Mouse (Mus musculus): ENCODE results near the gene Smco3. TPM values are rescaled to one million over a fixed set of nuclear protein-coding genes. Genes with fewer than 3 reads are reported as not detected.
A peak's percentile ranks its signal among the peaks of the same experiment; 100 is the strongest.

Gene Smco3
- polyA plus RNA-seq, 1 experiment: not detected

DNA sequence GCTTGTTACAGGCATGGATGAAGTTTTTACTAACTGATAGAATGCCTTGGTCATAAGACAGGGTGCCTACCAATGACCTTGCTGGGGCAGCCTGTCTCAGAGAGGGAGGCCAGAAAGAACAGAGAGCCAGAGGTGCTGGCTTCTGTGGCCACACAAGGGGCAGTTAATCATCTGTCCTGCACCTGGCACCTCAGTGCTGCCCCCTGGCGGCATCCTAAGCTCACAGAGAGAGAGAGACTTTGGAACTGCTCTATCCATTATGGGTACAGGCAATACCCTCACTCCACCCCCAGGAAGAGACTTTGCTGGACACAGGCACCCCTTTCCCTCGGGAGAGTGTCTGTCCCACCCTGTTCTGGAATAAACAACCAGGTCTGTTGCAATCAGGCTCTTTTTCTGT, 12.5 kb upstream of the Smco3 start:
- Histone ChIP-seq H3K4me3 (ENCODE audit: low read depth, low read length) (no peak overlapping the region), H3K27me3 (ENCODE audit: control insufficient read depth, insufficient read depth, low read length) (no peaks in the 10 kb centered on the region), H3K36me3 (ENCODE audit: control insufficient read depth, insufficient read depth, low read length) (no peaks in the 10 kb centered on the region), H3K27ac (ENCODE audit: insufficient read depth, low read depth, low read length) (no peak overlapping the region), H3K4me1 (ENCODE audit: control insufficient read depth, insufficient read depth, insufficient read length, low read length) (no peaks in the 10 kb centered on the region)
- TF ChIP-seq POLR2A (IDR thresholded peaks at IDR 0.05; ENCODE audit: low read depth, low read length) (no peak), CTCF (IDR thresholded peaks at IDR 0.05; ENCODE audit: extremely low read depth, insufficient read length, insufficient replicate concordance, low read depth, low read length) (peak; percentile 85; the same call in 1 of the 2 replicates)
- whole genome bisulfite sequencing: 0% methylated on average over 2 of the region's 2 CpGs

- 91% methylated on average over 3 of the region's 3 CpGs for WGBS
- TF ChIP-seq POLR2A (IDR thresholded peaks at IDR 0.05; ENCODE audit: low read depth, low read length) (no peak), CTCF (IDR thresholded peaks at IDR 0.05; ENCODE audit: extremely low read depth, insufficient read length, insufficient replicate concordance, low read depth, low read length) (no peak)
- H3K4me1 ChIP-seq (ENCODE audit: control insufficient read depth, insufficient read depth, insufficient read length, low read length): no peaks in the 10 kb centered on the region
- H3K4me3 ChIP-seq (ENCODE audit: low read depth, low read length): no peak overlapping the region
- no peaks in the 10 kb centered on the region for H3K36me3 ChIP-seq (ENCODE audit: control insufficient read depth, insufficient read depth, low read length)
- no peaks in the 10 kb centered on the region for H3K27me3 ChIP-seq (ENCODE audit: control insufficient read depth, insufficient read depth, low read length)
- no peak overlapping the region for H3K27ac ChIP-seq (ENCODE audit: insufficient read depth, low read depth, low read length)
These were observed 12.0 kb upstream of the Smco3 start for GRCm38 (mm10) chr6:136847267-136847666.

- 68% methylated on average over 5 of the region's 5 CpGs for WGBS
- H3K27ac ChIP-seq (ENCODE audit: insufficient read depth, low read depth, low read length): no peak overlapping the region
- H3K36me3 ChIP-seq (ENCODE audit: control insufficient read depth, insufficient read depth, low read length): no peaks in the 10 kb centered on the region
- no peak overlapping the region for H3K4me3 ChIP-seq (ENCODE audit: low read depth, low read length)
- no peaks in the 10 kb centered on the region for H3K27me3 ChIP-seq (ENCODE audit: control insufficient read depth, insufficient read depth, low read length)
- H3K4me1 ChIP-seq (ENCODE audit: control insufficient read depth, insufficient read depth, insufficient read length, low read length): no peaks in the 10 kb centered on the region
- no peak for TF ChIP-seq CTCF (IDR thresholded peaks at IDR 0.05; ENCODE audit: extremely low read depth, insufficient read length, insufficient replicate concordance, low read depth, low read length)
- no peak for TF ChIP-seq POLR2A (IDR thresholded peaks at IDR 0.05; ENCODE audit: low read depth, low read length)
These were observed 10.6 kb upstream of the Smco3 start for GRCm38 (mm10) chr6:136845706-136846480.

- Histone ChIP-seq H3K27me3 (ENCODE audit: control insufficient read depth, insufficient read depth, low read length) (no peaks in the 10 kb centered on the region), H3K27ac (ENCODE audit: insufficient read depth, low read depth, low read length) (no peak overlapping the region), H3K4me3 (ENCODE audit: low read depth, low read length) (no peak overlapping the region), H3K4me1 (ENCODE audit: control insufficient read depth, insufficient read depth, insufficient read length, low read length) (no peaks in the 10 kb centered on the region), H3K36me3 (ENCODE audit: control insufficient read depth, insufficient read depth, low read length) (no peaks in the 10 kb centered on the region)
- 68% methylated on average over 2 of the region's 2 CpGs for WGBS
- no peak for TF ChIP-seq POLR2A (IDR thresholded peaks at IDR 0.05; ENCODE audit: low read depth, low read length)
- no peak for TF ChIP-seq CTCF (IDR thresholded peaks at IDR 0.05; ENCODE audit: extremely low read depth, insufficient read length, insufficient replicate concordance, low read depth, low read length)
These were observed 9.7 kb upstream of the Smco3 start for GRCm38 (mm10) chr6:136844903-136845302.

DNA sequence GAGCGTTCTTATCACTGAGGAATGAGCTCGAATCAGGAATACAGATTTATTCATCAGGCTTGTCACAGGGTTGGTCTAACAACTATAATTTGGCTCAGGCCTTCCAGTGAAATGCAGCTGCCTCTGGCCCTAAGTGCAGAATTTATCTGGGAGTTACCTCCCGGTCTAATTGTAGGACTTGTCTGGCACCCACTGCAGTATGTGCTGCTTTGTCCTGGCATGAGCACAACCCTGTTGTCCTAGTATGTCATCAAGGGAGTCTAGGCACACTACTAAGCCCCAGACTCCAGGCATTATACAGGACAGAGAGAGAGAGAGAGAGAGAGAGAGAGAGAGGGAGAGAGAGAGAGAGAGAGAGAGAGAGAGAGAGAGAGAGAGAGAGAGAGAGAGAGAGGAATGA, 2.1 kb upstream of the Smco3 start:
- TF ChIP-seq CTCF (IDR thresholded peaks at IDR 0.05; ENCODE audit: extremely low read depth, insufficient read length, insufficient replicate concordance, low read depth, low read length): no peak
- TF ChIP-seq POLR2A (IDR thresholded peaks at IDR 0.05; ENCODE audit: low read depth, low read length): no peak
- no peaks in the 10 kb centered on the region for H3K36me3 ChIP-seq (ENCODE audit: control insufficient read depth, insufficient read depth, low read length)
- WGBS: 59% methylated on average over 3 of the region's 3 CpGs

GRCm38 (mm10) chr6:136831712-136832111, 3.5 kb downstream of the Smco3 start:
- Histone ChIP-seq H3K27ac (ENCODE audit: insufficient read depth, low read depth, low read length) (no peak overlapping the region), H3K36me3 (ENCODE audit: control insufficient read depth, insufficient read depth, low read length) (no peaks in the 10 kb centered on the region), H3K27me3 (ENCODE audit: control insufficient read depth, insufficient read depth, low read length) (no peaks in the 10 kb centered on the region), H3K4me1 (ENCODE audit: control insufficient read depth, insufficient read depth, insufficient read length, low read length) (peaks cover 3% of the 10 kb centered on the region), H3K4me3 (ENCODE audit: low read depth, low read length) (no peak overlapping the region)
- no peak for TF ChIP-seq CTCF (IDR thresholded peaks at IDR 0.05; ENCODE audit: extremely low read depth, insufficient read length, insufficient replicate concordance, low read depth, low read length)
- no peak for TF ChIP-seq POLR2A (IDR thresholded peaks at IDR 0.05; ENCODE audit: low read depth, low read length)
- WGBS: 79% methylated on average over 5 of the region's 5 CpGs

More for the DNA sequence above, 2.1 kb upstream of the Smco3 start:
- H3K4me3 ChIP-seq (ENCODE audit: low read depth, low read length): no peak overlapping the region
- H3K27me3 ChIP-seq (ENCODE audit: control insufficient read depth, insufficient read depth, low read length): no peaks in the 10 kb centered on the region
- no peak overlapping the region for H3K27ac ChIP-seq (ENCODE audit: insufficient read depth, low read depth, low read length)
- no peaks in the 10 kb centered on the region for H3K4me1 ChIP-seq (ENCODE audit: control insufficient read depth, insufficient read depth, insufficient read length, low read length)

GRCm38 (mm10) chr6:136828681-136829080, 6.6 kb downstream of the Smco3 start:
- no peak overlapping the region; the same call in 1 of the 2 replicates for H3K27ac ChIP-seq (ENCODE audit: insufficient read depth, low read depth, low read length)
- TF ChIP-seq CTCF (IDR thresholded peaks at IDR 0.05; ENCODE audit: extremely low read depth, insufficient read length, insufficient replicate concordance, low read depth, low read length) (no peak), POLR2A (IDR thresholded peaks at IDR 0.05; ENCODE audit: low read depth, low read length) (no peak)
- H3K36me3 ChIP-seq (ENCODE audit: control insufficient read depth, insufficient read depth, low read length): peaks cover 14% of the 10 kb centered on the region
- 28% methylated on average over 4 of the region's 4 CpGs for WGBS
- peaks cover 3% of the 10 kb centered on the region for H3K4me1 ChIP-seq (ENCODE audit: control insufficient read depth, insufficient read depth, insufficient read length, low read length)
- H3K27me3 ChIP-seq (ENCODE audit: control insufficient read depth, insufficient read depth, low read length): no peaks in the 10 kb centered on the region
- H3K4me3 ChIP-seq (ENCODE audit: low read depth, low read length): no peak overlapping the region

Data from small intestine, adult 2 months (tissue).